Mouse (Mus musculus) 416B (cell line): ENCODE data around the gene Lrrc56.
"Not testable (repeated sequence)": the region's sequence is repeated elsewhere in the genome, so short reads cannot be mapped to it uniquely, and the experiment has no call there.

ENCODE experiments used
- DNase-seq: peaks from one replicate; pipeline ENCODE4 v3.0.0; 2011; ENCODE audit warnings: low read depth

The Lrrc56 gene

DNA sequence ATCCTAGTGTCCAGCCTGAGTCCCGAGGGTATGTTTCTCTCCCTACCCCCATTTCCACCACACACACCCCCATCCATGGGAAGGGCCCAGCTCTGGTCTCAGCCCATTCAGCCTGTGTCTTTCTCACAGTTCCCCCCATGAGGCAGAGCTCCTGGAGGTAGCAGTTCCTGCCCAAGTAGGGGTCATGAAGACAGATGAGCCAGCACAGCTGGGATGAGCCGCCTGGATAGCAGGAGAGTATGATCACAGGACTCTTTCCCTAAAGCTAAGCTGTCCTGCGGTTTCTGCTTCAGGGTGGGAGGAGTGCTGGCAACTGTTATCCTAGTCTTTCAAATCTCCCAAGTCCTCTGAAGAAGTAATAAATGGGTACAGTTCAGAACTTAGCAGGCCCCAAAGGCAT lies 24.2 kb downstream of the Lrrc56 start:
- no peak for DNase-seq

DNA sequence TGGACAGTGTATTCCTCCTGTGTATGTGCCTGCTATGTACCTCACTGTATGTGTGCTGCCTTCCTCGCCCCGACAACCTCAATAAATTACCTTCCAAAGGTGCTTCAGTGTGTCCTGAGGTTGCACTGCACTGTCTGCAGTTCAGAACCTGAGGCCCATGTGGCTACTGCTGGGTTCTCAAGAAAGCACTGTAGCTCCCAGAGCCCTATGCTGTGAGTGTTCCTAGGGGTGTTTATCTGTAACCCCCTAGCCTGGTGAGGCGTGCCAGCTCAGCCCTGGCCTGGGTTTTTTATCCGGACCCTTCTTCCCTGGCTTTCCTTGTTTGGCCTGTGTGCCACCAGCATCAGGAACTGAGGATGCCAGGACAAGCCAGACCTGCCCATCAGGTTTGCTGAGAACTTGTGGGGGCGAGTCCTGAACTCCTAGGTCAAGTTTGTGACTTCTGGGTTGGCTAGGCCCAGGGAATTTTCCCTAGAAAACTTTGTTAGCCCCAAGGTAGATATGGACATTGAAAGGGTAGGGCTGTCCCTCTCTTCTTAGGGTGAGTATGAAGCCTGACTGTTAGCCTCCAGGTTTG lies 24.7 kb downstream of the Lrrc56 start:
- DNase-seq: no peak

DNA sequence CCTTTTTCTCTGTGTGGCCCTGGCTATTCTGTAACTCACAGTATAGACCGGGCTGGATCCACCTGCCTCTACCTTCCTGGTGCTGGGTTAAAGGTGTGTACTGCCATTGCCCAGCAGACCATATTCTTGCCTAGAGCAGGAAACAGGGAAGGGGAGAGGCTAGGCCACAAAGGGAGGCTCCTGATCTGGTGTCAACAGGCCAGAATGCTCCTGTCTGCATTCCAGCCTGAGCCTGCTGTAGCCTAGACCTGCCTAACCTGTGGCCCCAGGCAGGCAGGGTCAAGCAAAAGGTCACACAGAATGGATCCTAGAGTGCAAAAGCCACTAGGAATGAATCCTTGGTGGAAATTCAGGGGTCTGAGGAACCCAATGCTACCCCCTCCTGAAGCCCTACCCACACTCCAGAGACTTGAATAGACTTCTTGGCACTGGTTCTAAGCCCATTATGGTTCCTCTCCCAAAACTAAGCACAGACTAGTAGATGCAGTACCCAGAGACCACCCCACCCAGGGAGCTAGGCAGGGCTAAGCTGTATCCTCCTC lies 25.7 kb downstream of the Lrrc56 start:
- DNase-seq: no peak

DNA sequence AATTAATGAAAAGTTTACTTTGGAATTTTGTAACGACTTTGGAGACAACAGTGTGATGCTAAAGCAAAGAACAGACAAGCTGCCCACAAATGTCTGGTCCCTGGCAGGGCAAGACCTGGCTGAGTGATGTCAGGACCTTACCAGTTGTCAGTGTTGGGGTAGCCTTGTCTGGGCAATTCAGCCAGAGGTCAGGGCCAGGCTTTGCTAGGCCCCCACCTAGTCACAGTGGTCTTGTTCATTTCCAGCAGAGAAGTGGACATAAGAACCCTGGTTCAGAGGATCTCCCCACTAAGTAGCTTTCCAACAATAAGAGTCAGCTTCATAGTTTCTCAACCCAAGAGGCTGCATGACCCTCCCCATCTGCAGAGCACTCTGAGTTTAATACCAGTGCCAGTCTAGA lies 26.4 kb downstream of the Lrrc56 start:
- no peak for DNase-seq

GRCm38 (mm10) chr7:141221249-141222125 lies 27.5 kb downstream of the Lrrc56 start:
- peak; percentile 99 for DNase-seq

GRCm38 (mm10) chr7:141222126-141222467 lies 28.1 kb downstream of the Lrrc56 start:
- no peak for DNase-seq

GRCm38 (mm10) chr7:141222696-141223215 lies 28.8 kb downstream of the Lrrc56 start:
- no peak for DNase-seq

DNA sequence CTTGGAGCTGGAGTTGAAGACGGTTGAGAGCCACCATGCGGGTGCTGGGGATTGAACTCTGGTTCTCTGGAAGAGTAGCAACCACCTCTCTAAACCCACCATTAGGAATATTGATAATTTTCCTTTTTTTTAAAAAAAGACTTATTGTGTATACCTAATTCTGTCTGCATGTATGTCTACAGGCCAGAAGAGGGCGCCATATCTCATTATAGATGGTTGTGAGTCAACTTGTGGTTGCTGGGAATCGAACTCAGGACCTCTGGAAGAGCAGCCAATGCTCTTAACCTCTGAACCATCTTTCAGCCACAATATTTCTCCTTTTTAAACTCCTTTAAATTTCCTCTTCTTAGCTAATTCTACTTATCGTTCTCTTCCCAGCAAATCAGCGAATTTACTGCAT lies 32.6 kb downstream of the Lrrc56 start:
- DNase-seq: peak; percentile 30

GRCm38 (mm10) chr7:141227796-141228195 lies 33.8 kb downstream of the Lrrc56 start:
- no peak for DNase-seq

- peak; percentile 95 for DNase-seq
These were observed 34.5 kb downstream of the Lrrc56 start, which contains the start of gene Phrf1 for GRCm38 (mm10) chr7:141228279-141229067. Phrf1 (plus strand) TSS chr7:141228784.

- DNase-seq: no peak
These were observed 35.7 kb downstream of the Lrrc56 start for GRCm38 (mm10) chr7:141229702-141230101.

DNA sequence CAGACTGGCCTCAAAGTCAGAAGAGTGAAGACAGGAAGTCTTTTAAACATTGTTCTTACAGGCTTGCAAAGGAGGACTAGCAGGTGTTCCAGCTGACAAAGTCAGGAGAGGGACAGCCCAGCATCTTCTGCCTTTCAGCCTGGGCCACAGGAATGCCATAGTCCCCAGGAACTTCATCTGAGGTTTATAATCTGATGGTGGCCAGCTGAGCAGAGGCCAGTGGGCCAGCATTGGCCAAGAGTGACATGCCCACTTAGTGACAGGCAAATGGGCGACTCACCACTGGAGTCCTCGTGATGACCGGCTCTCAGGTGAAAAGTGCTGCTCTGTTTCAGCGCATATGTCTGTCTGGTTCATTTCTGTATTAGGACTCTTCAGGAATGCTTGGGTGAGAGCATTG lies 36.6 kb downstream of the Lrrc56 start:
- no peak for DNase-seq

DNA sequence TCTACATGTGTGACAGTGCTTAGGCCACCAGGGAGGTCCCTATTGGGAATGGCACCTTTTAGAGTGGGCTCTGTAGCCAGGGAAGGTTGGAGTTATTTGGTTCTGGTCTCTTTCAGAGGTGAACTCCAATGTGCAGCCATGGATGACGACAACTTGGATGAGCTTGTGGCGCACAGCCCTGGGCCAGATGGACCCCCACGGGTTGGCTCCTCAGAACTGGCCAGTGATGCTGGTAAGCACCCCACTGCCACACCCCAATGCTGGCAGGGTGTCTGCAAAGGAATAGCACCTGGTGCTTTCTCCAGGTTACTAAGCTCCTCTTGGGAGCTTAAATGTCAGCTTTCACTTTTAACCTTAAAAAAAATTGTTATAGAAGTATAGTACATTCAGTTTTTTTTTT lies 37.2 kb downstream of the Lrrc56 start:
- no peak for DNase-seq

- no peak for DNase-seq
These were observed 37.6 kb downstream of the Lrrc56 start for GRCm38 (mm10) chr7:141231551-141231950.

GRCm38 (mm10) chr7:141250486-141250885 lies 56.5 kb downstream of the Lrrc56 start:
- DNase-seq: not testable (repeated sequence)

DNA sequence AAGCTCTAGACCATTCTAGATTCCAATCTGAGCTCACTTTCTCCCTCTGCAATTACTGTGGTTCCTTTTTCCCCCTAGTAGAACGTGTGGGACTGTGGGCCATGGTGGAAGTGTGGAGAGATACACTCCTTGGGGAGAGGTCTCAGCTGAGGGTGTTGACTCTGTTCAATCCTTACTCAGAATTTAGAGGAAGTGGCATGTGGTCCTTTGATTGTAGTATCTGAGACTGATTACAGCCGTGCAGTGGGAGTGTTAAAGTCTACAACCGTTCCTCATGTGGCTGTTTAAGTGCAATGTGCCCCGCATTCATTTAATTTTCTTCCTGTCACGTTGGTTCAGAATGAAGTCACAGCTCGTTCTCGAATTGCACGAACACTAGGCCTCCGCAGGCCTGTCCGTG lies 62.2 kb downstream of the Lrrc56 start:
- no peak for DNase-seq
